Mouse (Mus musculus) forebrain, embryonic 11.5 days (tissue): ENCODE data around the gene Rhox2e. TPM values are rescaled to one million over a fixed set of nuclear protein-coding genes. Genes with fewer than 3 reads are reported as not detected.
"Not testable (repeated sequence)": the region's sequence is repeated elsewhere in the genome, so short reads cannot be mapped to it uniquely, and the experiment has no call there.

Experiments
- ATAC-seq: fragments of 200-750 bp; cut with Nextera tagmentation; replicated peaks from 2 replicates; pipeline ENCODE4 v1.8.0; 2017; ENCODE audit warnings: moderate TSS enrichment; ENCODE audit not compliant: low FRiP score
- DNase-seq: peaks from one replicate; pipeline ENCODE4 v3.0.0-alpha.2; 2017; ENCODE audit warnings: low spot score
- H3K27ac ChIP-seq: fragments of 300-500 bp; sonication (generic); 2 replicates; pipeline ENCODE4 v1.5.1; 2014; ENCODE audit warnings: low read depth, low read length
- H3K27me3 ChIP-seq: fragments of 300-500 bp; sonication (generic); 2 replicates; pipeline ENCODE4 v1.6.1; 2014; ENCODE audit warnings: mild to moderate bottlenecking, low read length, mixed read lengths; ENCODE audit not compliant: control insufficient read depth, insufficient read depth
- H3K36me3 ChIP-seq: fragments of 300-500 bp; sonication (generic); 2 replicates; pipeline ENCODE4 v1.6.1; 2014; ENCODE audit warnings: mild to moderate bottlenecking, low read length, moderate library complexity, mixed read lengths; ENCODE audit not compliant: control insufficient read depth, insufficient read depth
- H3K4me1 ChIP-seq: fragments of 300-500 bp; sonication (generic); replicated peaks from 2 replicates; pipeline ENCODE4 v1.6.1; 2014; ENCODE audit warnings: low read length, mixed read lengths; ENCODE audit not compliant: control insufficient read depth, insufficient read depth
- H3K4me2 ChIP-seq: fragments of 300-500 bp; sonication (generic); 2 replicates; pipeline ENCODE4 v1.6.1; 2014; ENCODE audit warnings: low read depth, mild to moderate bottlenecking, low read length, moderate library complexity, mixed read lengths; ENCODE audit not compliant: severe bottlenecking
- H3K4me3 ChIP-seq: fragments of 300-500 bp; sonication (generic); 2 replicates; pipeline ENCODE4 v1.5.1; 2014; ENCODE audit warnings: low read depth, low read length
- H3K9ac ChIP-seq: fragments of 300-500 bp; sonication (generic); 2 replicates; pipeline ENCODE4 v1.6.1; 2014; ENCODE audit warnings: low read length
- H3K9me3 ChIP-seq: fragments of 300-500 bp; sonication (generic); 2 replicates; pipeline ENCODE4 v1.6.1; 2016; ENCODE audit warnings: low read length, mixed read lengths; ENCODE audit not compliant: control insufficient read depth
- WGBS: fragments of 180-500 bp; shearing (Covaris S2); extraction: QIAGEN DNeasy Blood & Tissue Kit; methylation state at CpG from one replicate; pipeline ENCODE4 v1.1.7; 2014; 5-methylcytosine and 5-hydroxymethylcytosine counted together
- polyA plus RNA-seq: library from polyadenylated mRNA; unstranded; fragments of >200 nt; fragmentation: Nextera tagmentation; extraction: Ambion mirVana; gene quantifications from 2 replicates; pipeline ENCODE4 v1.2.1, GENCODE M21; 2014

Rhox2e gene
- polyA plus RNA-seq, result not detected in 2 replicates

DNA sequence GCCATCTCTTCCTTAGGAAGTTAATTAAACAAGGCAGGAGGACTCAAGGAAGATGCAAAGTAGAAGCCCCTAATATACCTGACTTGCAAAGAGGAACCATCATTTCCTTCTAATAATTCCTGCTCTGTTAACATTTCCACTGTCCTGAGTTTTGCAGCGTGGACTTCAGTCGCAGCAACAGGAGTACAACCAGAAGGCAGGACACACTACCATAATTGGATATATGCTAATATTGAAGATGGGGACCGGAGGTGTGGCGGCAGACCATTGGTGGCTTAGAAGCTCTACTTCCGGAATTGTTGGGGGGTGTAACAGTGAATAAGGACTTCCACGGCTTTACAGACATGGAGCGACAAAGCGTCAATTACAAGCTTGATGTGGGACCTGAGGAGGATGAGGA, at the start of gene Rhox2e:
Gene Rhox2e (plus strand): TSS at position 301 of the 400 bp plus-strand sequence.
- 82% methylated on average over 2 of the region's 8 CpGs for WGBS
- not testable (repeated sequence) for H3K36me3 ChIP-seq, H3K9me3 ChIP-seq, ATAC-seq, H3K9ac ChIP-seq, DNase-seq, H3K27me3 ChIP-seq, H3K27ac ChIP-seq, H3K4me1 ChIP-seq, H3K4me3 ChIP-seq, H3K4me2 ChIP-seq

DNA sequence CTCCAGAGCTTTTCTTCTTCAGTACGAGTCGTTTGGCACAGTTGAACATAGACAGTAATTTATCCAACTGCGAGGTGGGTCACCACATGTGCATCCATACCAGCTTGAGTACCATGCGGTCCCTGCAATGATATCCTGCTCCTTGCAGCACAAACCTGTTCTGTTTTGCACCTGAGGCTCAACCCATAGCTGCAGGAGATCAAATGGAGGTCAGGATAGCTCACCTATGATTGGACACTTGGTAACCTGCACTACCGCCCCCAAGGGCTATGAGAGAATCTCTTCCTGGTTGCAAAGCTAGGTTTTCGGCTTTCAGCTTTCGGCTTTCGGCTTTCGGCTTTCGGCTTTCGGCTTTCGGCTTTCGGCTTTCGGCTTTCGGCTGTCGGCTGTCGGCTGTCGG, 16.2 kb upstream of the Rhox2e start, which contains the start of gene Rhox4d:
Gene Rhox4d (plus strand): TSS at position 301 of the 400 bp plus-strand sequence.
- H3K9ac ChIP-seq, H3K27ac ChIP-seq, H3K4me2 ChIP-seq, H3K36me3 ChIP-seq, H3K27me3 ChIP-seq, H3K9me3 ChIP-seq, H3K4me3 ChIP-seq, H3K4me1 ChIP-seq, ATAC-seq, DNase-seq: not testable (repeated sequence)
- 91% methylated on average over 14 of the region's 18 CpGs for WGBS

DNA sequence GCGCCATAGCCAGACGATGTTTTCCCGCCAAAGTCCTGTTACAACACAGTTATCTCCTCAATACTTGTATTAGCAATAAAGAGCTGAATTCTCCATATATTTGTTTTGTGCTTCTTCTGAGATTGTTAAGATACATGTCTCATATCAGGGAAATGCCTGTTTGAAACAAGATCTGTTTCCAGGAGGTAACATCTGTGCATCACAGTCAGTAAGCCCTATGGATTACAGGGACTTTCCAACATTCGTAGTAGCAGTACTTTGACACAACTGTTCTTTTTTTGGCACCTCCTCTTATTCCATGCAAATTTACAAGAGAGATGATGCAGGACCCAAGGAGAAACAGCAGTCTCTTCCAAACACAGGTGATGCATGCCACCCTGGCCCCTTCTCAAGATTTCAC, 11.5 kb downstream of the Rhox2e start, which contains the start of gene Rhox3e:
Gene Rhox3e (plus strand): TSS at position 301 of the 400 bp plus-strand sequence.
- H3K4me3 ChIP-seq, ATAC-seq, H3K27ac ChIP-seq, H3K4me2 ChIP-seq, H3K4me1 ChIP-seq, H3K36me3 ChIP-seq, H3K9ac ChIP-seq, H3K9me3 ChIP-seq, DNase-seq, H3K27me3 ChIP-seq: not testable (repeated sequence)
- no CpG with 5 or more reads among the region's 4 CpGs for WGBS

DNA sequence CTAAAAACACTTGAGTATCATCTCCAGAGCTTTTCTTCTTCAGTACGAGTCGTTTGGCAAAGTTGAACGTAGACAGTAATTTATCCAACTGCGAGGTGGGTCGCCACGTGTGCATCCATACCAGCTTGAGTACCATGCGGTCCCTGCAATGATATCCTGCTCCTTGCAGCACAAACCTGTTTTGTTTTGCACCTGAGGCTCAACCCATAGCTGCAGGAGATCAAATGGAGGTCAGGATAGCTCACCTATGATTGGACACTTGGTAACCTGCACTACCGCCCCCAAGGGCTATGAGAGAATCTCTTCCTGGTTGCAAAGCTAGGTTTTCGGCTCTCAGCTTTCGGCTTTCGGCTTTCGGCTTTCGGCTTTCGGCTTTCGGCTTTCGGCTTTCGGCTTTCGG, 26.9 kb downstream of the Rhox2e start, which contains the start of gene Rhox4e:
Gene Rhox4e (plus strand): TSS at position 301 of the 400 bp plus-strand sequence.
- not testable (repeated sequence) for DNase-seq, ATAC-seq, H3K27ac ChIP-seq, H3K9ac ChIP-seq, H3K36me3 ChIP-seq, H3K4me3 ChIP-seq, H3K9me3 ChIP-seq, H3K4me2 ChIP-seq, H3K27me3 ChIP-seq, H3K4me1 ChIP-seq
- 93% methylated on average over 10 of the region's 18 CpGs for WGBS

DNA sequence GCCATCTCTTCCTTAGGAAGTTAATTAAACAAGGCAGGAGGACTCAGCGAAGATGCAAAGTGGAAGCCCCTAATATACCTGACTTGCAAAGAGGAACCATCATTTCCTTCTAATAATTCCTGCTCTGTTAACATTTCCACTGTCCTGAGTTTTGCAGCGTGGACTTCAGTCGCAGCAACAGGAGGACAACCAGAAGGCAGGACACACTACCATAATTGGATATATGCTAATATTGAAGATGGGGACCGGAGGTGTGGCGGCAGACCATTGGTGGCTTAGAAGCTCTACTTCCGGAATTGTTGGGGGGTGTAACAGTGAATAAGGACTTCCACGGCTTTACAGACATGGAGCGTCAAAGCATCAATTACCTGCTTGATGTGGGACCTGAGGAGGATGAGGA, 40.9 kb downstream of the Rhox2e start, which contains the start of gene Rhox2f:
Gene Rhox2f (plus strand): TSS at position 301 of the 400 bp plus-strand sequence.
- not testable (repeated sequence) for ATAC-seq, H3K9ac ChIP-seq, H3K9me3 ChIP-seq, DNase-seq, H3K4me2 ChIP-seq, H3K4me3 ChIP-seq, H3K4me1 ChIP-seq, H3K27me3 ChIP-seq, H3K27ac ChIP-seq, H3K36me3 ChIP-seq
- 96% methylated on average over 5 of the region's 8 CpGs for WGBS

DNA sequence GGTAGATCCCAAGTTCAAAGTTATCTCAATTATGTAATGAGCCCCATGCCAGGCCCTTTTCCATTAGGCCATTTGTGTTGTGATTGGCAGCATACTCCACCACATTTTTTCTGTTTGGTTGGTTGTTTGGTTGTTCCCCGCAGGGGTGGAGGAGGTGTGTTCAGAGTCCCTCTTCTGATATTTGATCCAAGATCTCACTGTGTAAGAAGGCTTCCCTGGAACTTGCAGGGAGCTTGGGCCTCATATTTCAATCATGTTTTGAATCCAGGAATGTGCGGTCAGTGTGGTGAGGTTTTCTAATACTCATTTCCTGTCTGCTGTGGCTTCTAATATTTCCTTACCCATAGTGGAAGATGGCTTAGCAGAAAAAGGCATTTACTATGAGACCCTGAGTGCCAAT, 42.4 kb downstream of the Rhox2e start:
- not testable (repeated sequence) for ATAC-seq, H3K9me3 ChIP-seq, H3K27me3 ChIP-seq, H3K4me3 ChIP-seq, H3K9ac ChIP-seq, H3K4me1 ChIP-seq, H3K4me2 ChIP-seq, H3K36me3 ChIP-seq, H3K27ac ChIP-seq
- peak; percentile 35 for DNase-seq
- 54% methylated on average over 2 of the region's 2 CpGs for WGBS

DNA sequence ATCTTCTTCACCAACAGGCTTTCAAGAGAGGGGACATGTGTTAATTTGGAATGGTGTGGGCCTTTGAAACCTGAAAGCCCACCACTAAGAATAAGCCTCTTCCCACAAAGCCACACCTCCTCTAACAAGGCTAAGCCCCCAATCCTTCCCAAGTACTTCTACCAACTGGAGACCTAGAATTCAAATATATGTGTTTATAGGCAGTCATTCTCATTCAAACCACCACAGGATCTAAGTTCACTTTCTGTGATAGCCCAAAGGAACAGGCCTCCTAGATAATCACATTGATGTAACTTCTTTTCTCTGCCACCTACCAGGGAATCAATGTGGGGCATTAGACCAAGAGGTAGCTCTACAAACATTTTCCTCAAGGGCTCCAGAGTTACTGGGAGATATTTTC, 50.4 kb downstream of the Rhox2e start, which contains the start of gene Rhox3f:
Gene Rhox3f (plus strand): TSS at position 301 of the 400 bp plus-strand sequence.
- H3K4me3 ChIP-seq, H3K9me3 ChIP-seq, H3K36me3 ChIP-seq, DNase-seq, H3K9ac ChIP-seq, H3K4me1 ChIP-seq, H3K27ac ChIP-seq, H3K27me3 ChIP-seq, H3K4me2 ChIP-seq, ATAC-seq: not testable (repeated sequence)

Other genes starting within 250 kb of the Rhox2e start
- gene Rhox3a2, start 150.4 kb upstream of the Rhox2e start, polyA plus RNA-seq, result not detected in 2 replicates
- gene Rhox4a2, start 139.6 kb upstream of the Rhox2e start, polyA plus RNA-seq, result 1.1 and 1.2 TPM in 2 replicates
- gene Rhox2b, start 118.4 kb upstream of the Rhox2e start, polyA plus RNA-seq, result 0.57 TPM in 1 of 2 replicates, not detected in the other
- not detected in 2 replicates for gene Rhox4b, start 98.0 kb upstream of the Rhox2e start, polyA plus RNA-seq
- gene Rhox2c, start 76.8 kb upstream of the Rhox2e start, polyA plus RNA-seq, result 0.49 and 1.0 TPM in 2 replicates
- not detected in 2 replicates for gene Rhox3c, start 71.9 kb upstream of the Rhox2e start, polyA plus RNA-seq
- not detected in 2 replicates for gene Rhox4c, start 50.1 kb upstream of the Rhox2e start, polyA plus RNA-seq
- not detected in 2 replicates for gene Rhox2d, start 37.0 kb upstream of the Rhox2e start, polyA plus RNA-seq
- gene Rhox4d, start 16.1 kb upstream of the Rhox2e start, polyA plus RNA-seq, result not detected in 2 replicates
- not detected in 2 replicates for gene Rhox3e, start 11.6 kb downstream of the Rhox2e start, polyA plus RNA-seq
- gene Rhox4e, start 27.0 kb downstream of the Rhox2e start, polyA plus RNA-seq, result not detected in 2 replicates
- gene Rhox2f, start 41.0 kb downstream of the Rhox2e start, polyA plus RNA-seq, result not detected in 2 replicates
- not detected in 2 replicates for gene Rhox3f, start 50.5 kb downstream of the Rhox2e start, polyA plus RNA-seq
- not detected in 2 replicates for gene Rhox4f, start 77.3 kb downstream of the Rhox2e start, polyA plus RNA-seq
- not detected in 2 replicates for gene Rhox3g, start 98.2 kb downstream of the Rhox2e start, polyA plus RNA-seq
- gene Rhox2g, start 113.0 kb downstream of the Rhox2e start, polyA plus RNA-seq, result not detected in 2 replicates
- gene Rhox4g, start 120.9 kb downstream of the Rhox2e start, polyA plus RNA-seq, result not detected in 2 replicates
- not detected in 2 replicates for gene Rhox3h, start 138.3 kb downstream of the Rhox2e start, polyA plus RNA-seq
- not detected in 2 replicates for gene Rhox2h, start 142.8 kb downstream of the Rhox2e start, polyA plus RNA-seq